Mouse (Mus musculus) midbrain, postnatal 0 days (tissue): ENCODE data around the gene Grap2. TPM values are rescaled to one million over a fixed set of nuclear protein-coding genes. Genes with fewer than 3 reads are reported as not detected.

Experiments used
- ATAC-seq: fragments of 200-750 bp; cut with Nextera tagmentation; 2 replicates; pipeline ENCODE4 v1.8.0; 2017; ENCODE audit warnings: moderate number of reproducible peaks, mild to moderate bottlenecking, moderate TSS enrichment, moderate library complexity; ENCODE audit not compliant: low FRiP score
- DNase-seq: peaks from one replicate; pipeline ENCODE4 v3.0.0-alpha.2; 2015; ENCODE audit warnings: low spot score
- H3K27ac ChIP-seq: fragments of 300-500 bp; sonication (generic); 2 replicates; pipeline ENCODE4 v1.5.1; 2014; ENCODE audit warnings: low read depth, mild to moderate bottlenecking, low read length, mixed read lengths
- H3K27me3 ChIP-seq: fragments of 300-500 bp; sonication (generic); 2 replicates; pipeline ENCODE4 v1.6.1; 2014; ENCODE audit warnings: low read length, control low read depth, mixed read lengths; ENCODE audit not compliant: insufficient read depth
- H3K36me3 ChIP-seq: fragments of 300-500 bp; sonication (generic); 2 replicates; pipeline ENCODE4 v1.6.1; 2014; ENCODE audit warnings: low read length, control low read depth, mixed read lengths; ENCODE audit not compliant: insufficient read depth
- H3K4me1 ChIP-seq: fragments of 300-500 bp; sonication (generic); 2 replicates; pipeline ENCODE4 v1.6.1; 2014; ENCODE audit warnings: mild to moderate bottlenecking, control low read depth, antibody characterized with exemption, low read length, mixed read lengths; ENCODE audit not compliant: insufficient read depth
- H3K4me2 ChIP-seq: fragments of 300-500 bp; sonication (generic); 2 replicates; pipeline ENCODE4 v1.6.1; 2014; ENCODE audit warnings: low read depth, mild to moderate bottlenecking, low read length, mixed read lengths; ENCODE audit not compliant: poor library complexity, severe bottlenecking
- H3K4me3 ChIP-seq: fragments of 300-500 bp; sonication (generic); 2 replicates; pipeline ENCODE4 v1.5.1; 2014; ENCODE audit warnings: low read depth, mild to moderate bottlenecking, low read length, moderate library complexity
- H3K9ac ChIP-seq: fragments of 300-500 bp; sonication (generic); replicated peaks from 2 replicates; pipeline ENCODE4 v1.6.1; 2014; ENCODE audit warnings: mild to moderate bottlenecking, low read length, moderate library complexity, mixed read lengths; ENCODE audit not compliant: poor library complexity, severe bottlenecking
- H3K9me3 ChIP-seq: fragments of 300-500 bp; sonication (generic); 2 replicates; pipeline ENCODE4 v1.6.1; 2016; ENCODE audit warnings: low read length, control low read depth
- CTCF ChIP-seq: IDR thresholded peaks from 2 replicates; pipeline ENCODE4 v1.5.1; 2016; ENCODE audit warnings: antibody characterized with exemption, mild to moderate bottlenecking
- WGBS: fragments of 180-500 bp; shearing (Covaris S2); extraction: QIAGEN DNeasy Blood & Tissue Kit; methylation state at CpG from one replicate; pipeline ENCODE4 v1.1.7; 2014; 5-methylcytosine and 5-hydroxymethylcytosine counted together
- polyA plus RNA-seq: library from polyadenylated mRNA; unstranded; fragments of >200 nt; fragmentation: Nextera tagmentation; extraction: Ambion mirVana; gene quantifications from 2 replicates; pipeline ENCODE4 v1.2.1, GENCODE M21; 2015
- total RNA-seq: library from RNA; depleted of rRNA; stranded (reverse); fragments of >200 nt; gene quantifications from 2 replicates; pipeline ENCODE4 v1.2.3, GENCODE M21; 2014

Gene Grap2
- total and polyA plus RNA-seq, 2 experiments from 2014 or later: 0.07 to 0.66 TPM

- no peaks in the 10 kb centered on the region for H3K27me3 ChIP-seq
- DNase-seq (no peak), ATAC-seq (no peak)
- H3K36me3 ChIP-seq: no peaks in the 10 kb centered on the region
- H3K4me1 ChIP-seq: no peaks in the 10 kb centered on the region
- no peak overlapping the region for H3K27ac ChIP-seq
- no peaks in the 10 kb centered on the region for H3K9me3 ChIP-seq
- no peak overlapping the region for H3K4me3 ChIP-seq
- no peak overlapping the region for H3K4me2 ChIP-seq
- WGBS: 63% methylated on average over 11 of the region's 11 CpGs
- H3K9ac ChIP-seq: no peak overlapping the region
- TF ChIP-seq CTCF: no peak
Measured at GRCm38 (mm10) chr15:80639071-80639702, 66.8 kb downstream of the Grap2 start.

- 90% methylated on average over 3 of the region's 3 CpGs for WGBS
- no peak overlapping the region for H3K4me2 ChIP-seq
- no peak overlapping the region for H3K9ac ChIP-seq
- no peak for TF ChIP-seq CTCF
- H3K36me3 ChIP-seq: no peaks in the 10 kb centered on the region
- no peaks in the 10 kb centered on the region for H3K9me3 ChIP-seq
- ATAC-seq: no peak
- no peaks in the 10 kb centered on the region for H3K4me1 ChIP-seq
- no peaks in the 10 kb centered on the region for H3K27me3 ChIP-seq
- no peak for DNase-seq
- no peak overlapping the region for H3K4me3 ChIP-seq
- no peak overlapping the region for H3K27ac ChIP-seq
Measured at GRCm38 (mm10) chr15:80639874-80640273, 67.5 kb downstream of the Grap2 start.

- Histone ChIP-seq H3K27ac (no peak overlapping the region), H3K9me3 (no peaks in the 10 kb centered on the region), H3K4me2 (no peak overlapping the region), H3K4me3 (no peak overlapping the region), H3K27me3 (no peaks in the 10 kb centered on the region), H3K36me3 (no peaks in the 10 kb centered on the region), H3K9ac (no peak overlapping the region), H3K4me1 (no peaks in the 10 kb centered on the region)
- no peak for DNase-seq
- no peak for ATAC-seq
- no peak for TF ChIP-seq CTCF
- 91% methylated on average over 2 of the region's 2 CpGs for WGBS
Measured at GRCm38 (mm10) chr15:80641702-80642435, 69.5 kb downstream of the Grap2 start.

GRCm38 (mm10) chr15:80645006-80645797 lies 72.8 kb downstream of the Grap2 start:
- 88% methylated on average over 17 of the region's 17 CpGs for WGBS

GRCm38 (mm10) chr15:80648977-80649606 lies 76.7 kb downstream of the Grap2 start:
- no peaks in the 10 kb centered on the region for H3K27me3 ChIP-seq
- H3K9ac ChIP-seq: no peak overlapping the region
- TF ChIP-seq CTCF: peak; percentile 31
- 80% methylated on average over 15 of the region's 15 CpGs for WGBS
- H3K4me3 ChIP-seq: no peak overlapping the region
- no peak for ATAC-seq
- no peak overlapping the region for H3K4me2 ChIP-seq
- no peaks in the 10 kb centered on the region for H3K36me3 ChIP-seq
- no peaks in the 10 kb centered on the region for H3K9me3 ChIP-seq
- DNase-seq: peak; percentile 30
- H3K4me1 ChIP-seq: no peaks in the 10 kb centered on the region; the same call in 1 of the 2 replicates
- no peak overlapping the region for H3K27ac ChIP-seq

More at GRCm38 (mm10) chr15:80645006-80645797, 72.8 kb downstream of the Grap2 start:
- Histone ChIP-seq H3K9ac (no peak overlapping the region), H3K36me3 (no peaks in the 10 kb centered on the region), H3K4me2 (no peak overlapping the region), H3K9me3 (no peaks in the 10 kb centered on the region), H3K27ac (no peak overlapping the region), H3K4me3 (no peak overlapping the region), H3K4me1 (no peaks in the 10 kb centered on the region), H3K27me3 (no peaks in the 10 kb centered on the region)
- DNase-seq: no peak
- ATAC-seq: no peak
- TF ChIP-seq CTCF: no peak
